Mouse (Mus musculus) liver, embryonic 14.5 days (tissue): ENCODE measurements around the gene Prr14. TPM values are rescaled to one million over a fixed set of nuclear protein-coding genes. Genes with fewer than 3 reads are reported as not detected.

Source experiments
- ATAC-seq: fragments of 200-750 bp; cut with Nextera tagmentation; 2 replicates; pipeline ENCODE4 v1.8.0; 2017; ENCODE audit warnings: moderate number of reproducible peaks, mild to moderate bottlenecking, moderate library complexity; ENCODE audit not compliant: insufficient read depth
- DNase-seq, 3 experiments: peaks; one replicate each; pipeline ENCODE4 v3.0.0-alpha.2; 2012 to 2013; ENCODE audit warnings: low read depth in 3 of 3, low spot score in 3 of 3
- H3K27ac ChIP-seq: fragments of 300-500 bp; sonication (generic); 2 replicates; pipeline ENCODE4 v1.5.1; 2014; ENCODE audit warnings: moderate library complexity, mild to moderate bottlenecking, control low read depth, inconsistent platforms
- H3K27me3 ChIP-seq: fragments of 300-500 bp; sonication (generic); 2 replicates; pipeline ENCODE4 v1.6.1; 2014; ENCODE audit warnings: mild to moderate bottlenecking, low read length, moderate library complexity; ENCODE audit not compliant: control insufficient read depth, insufficient read depth
- H3K36me3 ChIP-seq: fragments of 300-500 bp; sonication (generic); replicated peaks from 2 replicates; pipeline ENCODE4 v1.6.1; 2014; ENCODE audit warnings: low read depth; ENCODE audit not compliant: control insufficient read depth, insufficient read depth
- H3K4me1 ChIP-seq, 2 experiments: fragments of 200-500 bp in 1 of 2; fragments of 300-500 bp in 1 of 2; sonication (generic) in 1 of 2; replicated peaks; 2 replicates each; pipeline ENCODE4 v1.6.1; 2012 to 2014; ENCODE audit warnings: antibody characterized with exemption in 1 of 2, inconsistent platforms in 1 of 2, low read length in 1 of 2; ENCODE audit not compliant: control insufficient read depth in 2 of 2, insufficient read depth in 2 of 2
- H3K4me2 ChIP-seq: fragments of 300-500 bp; sonication (generic); 2 replicates; pipeline ENCODE4 v1.6.1; 2014; ENCODE audit warnings: low read depth, mild to moderate bottlenecking, control low read depth, moderate library complexity
- H3K4me3 ChIP-seq, 2 experiments: fragments of 200-500 bp in 1 of 2; fragments of 300-500 bp in 1 of 2; sonication (generic) in 1 of 2; 2 replicates each; pipeline ENCODE4 v1.5.1; 2012 to 2014; ENCODE audit warnings: low read depth in 2 of 2, low read length in 2 of 2, mild to moderate bottlenecking in 2 of 2, control low read depth in 1 of 2, inconsistent platforms in 1 of 2, moderate library complexity in 1 of 2; ENCODE audit not compliant: insufficient read depth in 1 of 2
- H3K9ac ChIP-seq: fragments of 300-500 bp; sonication (generic); replicated peaks from 2 replicates; pipeline ENCODE4 v1.6.1; 2014; ENCODE audit warnings: mild to moderate bottlenecking, control low read depth, moderate library complexity
- H3K9me3 ChIP-seq: fragments of 300-500 bp; sonication (generic); 2 replicates; pipeline ENCODE4 v1.6.1; 2016; ENCODE audit warnings: low read length, mixed read lengths; ENCODE audit not compliant: control insufficient read depth
- CTCF ChIP-seq: IDR thresholded peaks from 2 replicates; pipeline ENCODE4 v1.5.1; 2016; ENCODE audit warnings: antibody characterized with exemption, low read depth, control low read depth
- EP300 ChIP-seq: IDR thresholded peaks from 2 replicates; pipeline ENCODE4 v1.6.1; 2016; ENCODE audit warnings: antibody characterized with exemption, low read depth
- WGBS: fragments of 180-500 bp; shearing (Covaris S2); extraction: QIAGEN DNeasy Blood & Tissue Kit; methylation state at CpG from one replicate; pipeline ENCODE4 v1.1.7; 2014; ENCODE audit not compliant: insufficient replicate concordance; 5-methylcytosine and 5-hydroxymethylcytosine counted together
- polyA plus RNA-seq, 2 experiments: library from polyadenylated mRNA; depleted of rRNA in 1 of 2; stranded (reverse) in 1 of 2; unstranded in 1 of 2; fragments of >200 nt; fragmentation: Nextera tagmentation in 1 of 2; extraction: Ambion mirVana in 1 of 2; gene quantifications; 2 replicates each; pipeline versions ENCODE4 v1.2.1 to v1.2.3; 2012 to 2014

The Prr14 gene
- polyA plus RNA-seq, 2 experiments: 20.3 to 21.2 TPM

DNA sequence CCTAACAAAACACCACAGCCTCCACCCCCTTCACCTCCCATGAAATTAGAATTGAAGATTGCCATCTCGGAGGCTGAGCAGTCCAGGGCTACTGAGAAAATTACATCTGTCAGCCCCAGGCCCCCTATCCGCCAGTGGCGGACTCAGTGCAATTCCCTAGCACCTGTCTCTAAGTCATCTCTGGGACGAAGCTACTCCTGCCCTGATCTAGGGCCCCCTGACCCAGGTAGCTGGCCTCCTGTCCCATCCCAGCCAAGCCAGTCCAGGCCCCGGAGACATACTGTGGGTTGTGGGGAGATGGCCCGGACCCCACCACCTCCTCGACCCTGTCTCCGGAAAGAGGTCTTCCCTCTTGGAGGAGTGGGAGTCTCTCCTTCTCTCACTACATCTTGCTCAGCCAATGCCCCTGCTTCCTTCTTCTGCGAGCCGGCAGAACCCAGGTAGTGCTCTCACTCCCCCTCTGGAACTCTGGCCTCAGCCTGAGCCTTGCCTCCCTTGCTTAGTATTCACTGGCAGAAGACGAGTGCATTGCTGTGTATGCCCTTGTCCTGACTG lies 15.9 kb downstream of the Prr14 start:
- Histone ChIP-seq H3K4me2 (no peak overlapping the region), H3K27me3 (no peaks in the 10 kb centered on the region), H3K4me1 (peaks cover 22 to 26% of the 10 kb centered on the region in 2 experiments), H3K36me3 (peaks cover 37% of the 10 kb centered on the region), H3K4me3 (no peak overlapping the region), H3K9me3 (no peaks in the 10 kb centered on the region), H3K9ac (no peak overlapping the region), H3K27ac (no peak overlapping the region)
- DNase-seq (no peak), ATAC-seq (no peak)
- 86% methylated on average over 11 of the region's 11 CpGs for WGBS
- TF ChIP-seq EP300: no peak
- TF ChIP-seq CTCF: no peak

- TF ChIP-seq CTCF (no peak), EP300 (no peak)
- no peaks in the 10 kb centered on the region for H3K9me3 ChIP-seq
- H3K27ac ChIP-seq: no peak overlapping the region
- no peak for DNase-seq
- peak overlapping the region; percentile 97 for H3K4me2 ChIP-seq
- WGBS: 92% methylated on average over 11 of the region's 11 CpGs
- ATAC-seq: no peak
- H3K9ac ChIP-seq: no peak overlapping the region
- H3K4me1 ChIP-seq: peaks cover 30 to 33% of the 10 kb centered on the region in 2 experiments
- peaks cover 40% of the 10 kb centered on the region for H3K36me3 ChIP-seq
- H3K4me3 ChIP-seq: peak overlapping the region in 1 of 2 experiments; percentile 100; a peak in 1 of 4 replicates
- H3K27me3 ChIP-seq: no peaks in the 10 kb centered on the region
Measured at GRCm38 (mm10) chr7:127476336-127476735, 16.9 kb downstream of the Prr14 start.

GRCm38 (mm10) chr7:127476855-127477254 lies 17.4 kb downstream of the Prr14 start:
- DNase-seq (no peak), ATAC-seq (no peak)
- peak overlapping the region; percentile 76 for H3K9ac ChIP-seq
- peaks cover 40% of the 10 kb centered on the region for H3K36me3 ChIP-seq
- no peaks in the 10 kb centered on the region for H3K27me3 ChIP-seq
- H3K27ac ChIP-seq: peak overlapping the region; percentile 94
- no peaks in the 10 kb centered on the region for H3K9me3 ChIP-seq
- TF ChIP-seq EP300 (no peak), CTCF (no peak)
- 72% methylated on average over 4 of the region's 4 CpGs for WGBS
- H3K4me2 ChIP-seq: peak overlapping the region; percentile 97
- peak overlapping the region; percentile 43 to 100 for H3K4me3 ChIP-seq
- H3K4me1 ChIP-seq: peaks cover 30 to 33% of the 10 kb centered on the region in 2 experiments

- DNase-seq (peak; percentile 100), ATAC-seq (peak; percentile 90)
- Histone ChIP-seq H3K9ac (peak overlapping the region; percentile 99), H3K4me3 (peak overlapping the region; percentile 97 to 100), H3K27me3 (no peaks in the 10 kb centered on the region), H3K4me2 (peak overlapping the region; percentile 97), H3K4me1 (peaks cover 23 to 25% of the 10 kb centered on the region in 2 experiments), H3K9me3 (no peaks in the 10 kb centered on the region), H3K27ac (peak overlapping the region; percentile 94), H3K36me3 (peaks cover 48% of the 10 kb centered on the region)
- TF ChIP-seq EP300 (peak; percentile 25; the same call in 1 of the 2 replicates), CTCF (peak; percentile 44)
- under 1% methylated on average over 50 of the region's 50 CpGs for WGBS
Measured at GRCm38 (mm10) chr7:127477687-127478634, 18.6 kb downstream of the Prr14 start.
